In the genomic region with DNA sequence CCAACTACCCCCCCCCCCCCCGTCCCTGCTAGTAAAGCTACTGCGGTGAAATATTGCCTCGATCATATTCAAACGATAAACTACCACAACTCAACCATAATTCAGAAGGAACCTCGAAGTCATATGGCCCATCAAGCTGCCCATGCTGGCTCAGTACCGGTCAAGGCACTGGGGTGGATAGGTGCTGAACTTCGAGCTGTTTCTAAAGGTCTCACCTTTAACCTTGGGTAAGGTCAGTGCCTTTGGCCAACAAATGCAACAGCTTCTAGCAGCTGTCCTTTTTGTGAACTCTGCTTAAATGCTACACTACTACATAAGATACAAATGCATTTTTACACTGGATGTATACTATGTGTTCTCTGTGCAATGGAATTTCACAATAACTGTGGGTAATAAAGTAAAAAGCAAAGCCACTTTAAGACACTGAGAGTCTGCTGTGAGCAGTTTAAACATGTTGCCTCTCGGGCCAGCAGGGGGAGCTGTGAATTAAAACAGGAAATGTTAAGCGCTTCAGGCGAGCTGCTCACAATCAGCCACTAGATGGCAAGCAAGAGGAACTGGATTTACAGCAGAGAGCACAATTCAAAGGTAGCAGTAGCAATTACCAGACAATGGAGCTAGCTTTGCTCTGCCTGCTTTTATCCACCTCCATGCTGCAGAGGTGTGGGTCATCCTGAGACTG, we compare ENCODE assay signal across 8 mouse cellular contexts. TPM values are rescaled to one million over a fixed set of nuclear protein-coding genes. Genes with fewer than 3 reads are reported as not detected.
DNase-seq lines count a peak whose midpoint lies in the region; ATAC-seq lines count a peak whose summit lies in the region.

No protein-coding gene starts in this region.

- peaks cover 23% of the 10 kb centered on the region for H3K36me3 ChIP-seq in hindbrain, embryonic 12.5 days

- H3K4me1 ChIP-seq in hindbrain, embryonic 12.5 days, result no peaks in the 10 kb centered on the region

- H3K27me3 ChIP-seq in hindbrain, embryonic 12.5 days, result no peaks in the 10 kb centered on the region

- peak; percentile 97 for DNase-seq in NIH3T3 (ENCODE audit: low read depth)
- DNase-seq in cerebellum, adult 9-11 months, result peak; percentile 88
- DNase-seq in frontal cortex, adult 2 months (ENCODE audit: extremely low spot score in 1 of 2, low spot score in 1 of 2), result peak; percentile 87 to 98
- DNase-seq in layer of hippocampus, postnatal 10 days (ENCODE audit: low spot score in 2 of 2), result peak; percentile 95 to 96
- DNase-seq in lung, postnatal 10 days, result peak; percentile 95
- peak; percentile 95 for DNase-seq in retina, postnatal 1 day
- peak; percentile 96 for DNase-seq in thymus, postnatal 4 days

- 63% methylated on average over 10 of the region's 10 CpGs for WGBS in hindbrain, embryonic 12.5 days

- no peak overlapping the region for H3K4me3 ChIP-seq in hindbrain, embryonic 12.5 days

- peak; percentile 77 for ATAC-seq in hindbrain, embryonic 12.5 days (ENCODE audit: low FRiP score)

- no peak overlapping the region for H3K4me2 ChIP-seq in hindbrain, embryonic 12.5 days (replicated peaks)

- H3K9ac ChIP-seq in hindbrain, embryonic 12.5 days, result no peak overlapping the region

- peak overlapping the region; percentile 37; the same call in 1 of the 2 replicates for H3K27ac ChIP-seq in hindbrain, embryonic 12.5 days

- no peaks in the 10 kb centered on the region for H3K9me3 ChIP-seq in hindbrain, embryonic 12.5 days (replicated peaks)

RNA-seq across cellular contexts. Expression of gene Ldhal6b, which starts 10.7 kb away (rescaled TPM):
- 1.2 and 1.4 TPM in 2 replicates for polyA plus RNA-seq in frontal cortex, adult 2 months (2012; rRNA removed)
- polyA plus RNA-seq in hindbrain, embryonic 12.5 days (2016; fragmentation: Nextera tagmentation; extraction: Ambion mirVana), result not detected in 2 replicates
- 1 to 10 TPM; 1.2 to 1.6 TPM for total RNA-seq in layer of hippocampus, postnatal 10 days (2021)

RNA-seq across cellular contexts. Expression of gene Tmem242, which starts 10.8 kb away (rescaled TPM):
- 40.9 and 41.2 TPM in 2 replicates for polyA plus RNA-seq in frontal cortex, adult 2 months (2012; rRNA removed)
- 114 and 115 TPM in 2 replicates for polyA plus RNA-seq in hindbrain, embryonic 12.5 days (2016; fragmentation: Nextera tagmentation; extraction: Ambion mirVana)
- total RNA-seq in layer of hippocampus, postnatal 10 days (2021), result 10 to 100 TPM; 78.9 to 86.8 TPM
